Mouse (Mus musculus) left cerebral cortex, adult 2 months (tissue): ENCODE measurements at regions not wholly inside any gene's neighbourhood (a gene's known extent, or its start where the extent isn't known, plus 50 kb on each side); places are given as distances from the start of the nearest gene placed in this dataset.

Source experiments
- DNase-seq, 2 experiments: peaks; one replicate each; pipeline ENCODE4 v3.0.0; 2021 to 2022; ENCODE audit warnings: low spot score in 2 of 2, mixed read lengths in 1 of 2; ENCODE audit errors: extremely low spot score in 1 of 2
- H3K27ac ChIP-seq: fragments of 200-600 bp; 2 replicates; pipeline ENCODE4 v1.8.1; 2022
- H3K4me3 ChIP-seq: fragments of 200-600 bp; 2 replicates; pipeline ENCODE4 v1.8.1; 2022
- CTCF ChIP-seq: fragments of 200-600 bp; IDR thresholded peaks from 2 replicates; pipeline ENCODE4 v1.8.1; 2022; ENCODE audit warnings: antibody characterized with exemption, mild to moderate bottlenecking, moderate library complexity
- intact Hi-C: fragments of 180-260 bp; cut with DNase I; formaldehyde crosslinking; loops from one replicate; pipeline ENCODE4 v1.15.1; 2025

- intact Hi-C loops, result no loop called here
- Histone ChIP-seq H3K27ac (no peak overlapping the region), H3K4me3 (no peak overlapping the region)
- TF ChIP-seq CTCF, result no peak
- DNase-seq, result no peak
These were observed 476.2 kb downstream of the Rnf144a start for GRCm38 (mm10) chr12:25938856-25939255.

GRCm38 (mm10) chr12:25934946-25935345 is 480.1 kb downstream of the Rnf144a start:
- intact Hi-C loops, result no loop called here
- no peak for TF ChIP-seq CTCF
- no peak overlapping the region for H3K4me3 ChIP-seq
- no peak for DNase-seq
- H3K27ac ChIP-seq, result no peak overlapping the region

- no peak for DNase-seq
- H3K27ac ChIP-seq, result no peak overlapping the region
- H3K4me3 ChIP-seq, result no peak overlapping the region
- intact Hi-C loops, result no loop called here
- no peak for TF ChIP-seq CTCF
These were observed 480.5 kb downstream of the Rnf144a start for GRCm38 (mm10) chr12:25934526-25934925.

GRCm38 (mm10) chr12:25926367-25926766 is 488.7 kb downstream of the Rnf144a start:
- TF ChIP-seq CTCF, result no peak

GRCm38 (mm10) chr12:25924526-25924925 is 490.5 kb downstream of the Rnf144a start:
- intact Hi-C loops, result no loop called here
- no peak overlapping the region for H3K27ac ChIP-seq

More at GRCm38 (mm10) chr12:25926367-25926766, 488.7 kb downstream of the Rnf144a start:
- no peak overlapping the region for H3K4me3 ChIP-seq
- intact Hi-C loops, result no loop called here
- no peak overlapping the region for H3K27ac ChIP-seq
- no peak for DNase-seq

GRCm38 (mm10) chr12:25923772-25924171 is 491.3 kb downstream of the Rnf144a start:
- TF ChIP-seq CTCF, result no peak
- H3K27ac ChIP-seq, result no peak overlapping the region

More at GRCm38 (mm10) chr12:25924526-25924925, 490.5 kb downstream of the Rnf144a start:
- no peak overlapping the region for H3K4me3 ChIP-seq
- TF ChIP-seq CTCF, result no peak
- peak; percentile 22 to 46 for DNase-seq

GRCm38 (mm10) chr12:25905614-25906013 is 509.4 kb downstream of the Rnf144a start:
- DNase-seq, result no peak
- no peak for TF ChIP-seq CTCF
- H3K27ac ChIP-seq, result no peak overlapping the region

More at GRCm38 (mm10) chr12:25923772-25924171, 491.3 kb downstream of the Rnf144a start:
- intact Hi-C loops, result no loop called here
- no peak for DNase-seq
- H3K4me3 ChIP-seq, result no peak overlapping the region

GRCm38 (mm10) chr12:25896543-25896942 is 518.5 kb downstream of the Rnf144a start:
- H3K27ac ChIP-seq, result no peak overlapping the region
- TF ChIP-seq CTCF, result no peak
- no peak overlapping the region for H3K4me3 ChIP-seq
- no peak for DNase-seq
- intact Hi-C loops, result no loop called here

More at GRCm38 (mm10) chr12:25905614-25906013, 509.4 kb downstream of the Rnf144a start:
- H3K4me3 ChIP-seq, result no peak overlapping the region
- intact Hi-C loops, result no loop called here

GRCm38 (mm10) chr12:25895691-25896090 is 519.4 kb downstream of the Rnf144a start:
- TF ChIP-seq CTCF, result no peak
- intact Hi-C loops, result no loop called here
- no peak overlapping the region for H3K4me3 ChIP-seq
- no peak for DNase-seq
- no peak overlapping the region for H3K27ac ChIP-seq

- Histone ChIP-seq H3K27ac (no peak overlapping the region), H3K4me3 (no peak overlapping the region)
- DNase-seq, result no peak
- intact Hi-C loops, result no loop called here
- TF ChIP-seq CTCF, result peak; percentile 23
These were observed 523.5 kb downstream of the Rnf144a start for GRCm38 (mm10) chr12:25891391-25892167.

- DNase-seq, result peak in 1 of 2 experiments; percentile 17
- TF ChIP-seq CTCF, result peak; percentile 33
- Histone ChIP-seq H3K4me3 (no peak overlapping the region), H3K27ac (no peak overlapping the region)
- intact Hi-C loops, result no loop called here
These were observed 524.3 kb downstream of the Rnf144a start for GRCm38 (mm10) chr12:25890722-25891121.

GRCm38 (mm10) chr12:25883771-25884171 is 531.3 kb downstream of the Rnf144a start:
- no peak overlapping the region for H3K27ac ChIP-seq
- DNase-seq, result no peak
- intact Hi-C loops, result no loop called here
- H3K4me3 ChIP-seq, result no peak overlapping the region
- no peak for TF ChIP-seq CTCF

GRCm38 (mm10) chr12:25871816-25872215 is 543.2 kb downstream of the Rnf144a start:
- intact Hi-C loops, result loop anchor here (5.0 kb wide), 2 partner anchors 355 to 775 kb away; partner anchors contain the start of gene Id2
- H3K27ac ChIP-seq, result no peak overlapping the region; the same call in 1 of the 2 replicates
- TF ChIP-seq CTCF, result no peak
- H3K4me3 ChIP-seq, result no peak overlapping the region
- DNase-seq, result no peak
